Mouse (Mus musculus): ENCODE measurements around the gene Lgals8. TPM values are rescaled to one million over a fixed set of nuclear protein-coding genes. Genes with fewer than 3 reads are reported as not detected.
A peak's percentile ranks its signal among the peaks of the same experiment; 100 is the strongest.
"Not testable (repeated sequence)": the region's sequence is repeated elsewhere in the genome, so short reads cannot be mapped to it uniquely, and the experiment has no call there.

Gene Lgals8
- polyA plus RNA-seq, 1 experiment from 2014 or later, result 28.5 TPM

DNA sequence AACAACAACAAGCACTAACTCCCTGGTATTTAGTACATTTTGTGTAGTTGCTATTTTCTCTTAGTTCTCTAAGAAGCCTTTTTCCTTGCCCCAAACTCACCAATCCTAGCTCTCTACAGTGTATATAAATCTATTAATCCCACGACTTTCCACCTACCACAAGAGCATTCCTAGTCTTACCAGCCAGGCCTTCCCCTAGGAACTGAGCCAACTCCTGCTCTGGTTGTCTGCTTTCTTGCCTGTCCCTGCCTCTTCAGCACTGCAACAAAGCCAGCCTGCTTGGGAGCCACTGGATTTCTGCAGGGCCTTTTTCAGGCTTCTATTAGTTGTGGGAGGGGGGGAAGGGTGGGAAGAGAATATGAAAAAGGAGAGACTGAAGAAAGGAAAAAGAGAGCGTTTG, 20.5 kb upstream of the Lgals8 start:
- Histone ChIP-seq H3K36me3 (no peaks in the 10 kb centered on the region), H3K27me3 (replicated peaks) (no peaks in the 10 kb centered on the region), H3K4me1 (no peaks in the 10 kb centered on the region), H3K9me3 (no peaks in the 10 kb centered on the region), H3K4me2 (no peak overlapping the region), H3K9ac (no peak overlapping the region), H3K4me3 (replicated peaks) (no peak overlapping the region), H3K27ac (peak overlapping the region; percentile 6; the same call in 1 of the 2 replicates)
- ATAC-seq (ENCODE audit: insufficient read depth, low FRiP score, low read depth), result no peak; the same call in 1 of the 2 replicates
- 48% methylated on average over 2 of the region's 2 CpGs for WGBS

DNA sequence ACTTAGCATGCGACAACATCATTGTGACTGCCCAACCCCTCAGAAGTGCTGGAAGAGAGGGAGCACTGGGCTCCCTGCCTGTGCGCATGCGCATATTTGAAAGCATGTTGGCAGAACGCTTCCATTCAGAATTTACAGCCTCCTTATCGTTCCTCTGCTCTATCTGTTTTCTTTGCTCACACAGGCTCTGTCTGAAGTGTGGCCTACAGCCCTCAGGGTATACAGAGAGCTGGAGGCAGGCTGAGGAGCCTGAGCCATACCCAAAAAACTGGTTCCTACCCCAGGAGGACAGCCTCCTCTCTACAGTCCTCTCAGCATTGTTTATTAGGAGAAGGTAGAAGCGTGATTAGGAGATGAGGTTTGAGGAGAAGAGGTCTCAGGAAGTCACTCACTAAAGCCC, 15.1 kb upstream of the Lgals8 start:
- Histone ChIP-seq H3K27me3 (replicated peaks) (no peaks in the 10 kb centered on the region), H3K4me3 (replicated peaks) (no peak overlapping the region), H3K9me3 (no peaks in the 10 kb centered on the region), H3K4me2 (no peak overlapping the region), H3K27ac (no peak overlapping the region), H3K9ac (no peak overlapping the region), H3K4me1 (no peaks in the 10 kb centered on the region), H3K36me3 (no peaks in the 10 kb centered on the region)
- ATAC-seq (ENCODE audit: insufficient read depth, low FRiP score, low read depth), result peak; percentile 57; the same call in 1 of the 2 replicates
- 75% methylated on average over 6 of the region's 6 CpGs for whole genome bisulfite sequencing

DNA sequence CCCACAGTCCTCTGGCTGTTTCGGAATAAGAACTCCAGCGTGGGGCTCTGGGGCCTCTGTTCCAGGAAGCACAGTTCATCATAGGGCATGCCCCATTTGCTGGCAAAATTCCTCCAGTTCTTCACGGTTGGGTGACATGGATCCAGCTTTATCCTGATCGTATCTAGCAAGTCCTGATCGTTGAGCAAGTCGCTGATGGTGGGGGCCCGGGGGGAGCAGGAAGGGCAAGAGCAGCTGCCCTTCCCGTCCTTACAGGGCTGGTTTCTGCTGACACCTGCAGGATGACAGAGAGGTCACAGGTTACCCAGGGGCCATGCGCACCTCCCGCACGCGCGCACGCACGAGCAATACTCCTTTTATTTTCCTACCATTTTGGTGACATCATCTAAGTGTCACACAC, 13.6 kb upstream of the Lgals8 start:
- Histone ChIP-seq H3K27ac (no peak overlapping the region), H3K9me3 (no peaks in the 10 kb centered on the region), H3K4me3 (replicated peaks) (no peak overlapping the region), H3K4me1 (no peaks in the 10 kb centered on the region), H3K36me3 (no peaks in the 10 kb centered on the region), H3K4me2 (no peak overlapping the region), H3K9ac (no peak overlapping the region), H3K27me3 (replicated peaks) (no peaks in the 10 kb centered on the region)
- ATAC-seq (ENCODE audit: insufficient read depth, low FRiP score, low read depth), result no peak
- WGBS, result 84% methylated on average over 15 of the region's 15 CpGs

DNA sequence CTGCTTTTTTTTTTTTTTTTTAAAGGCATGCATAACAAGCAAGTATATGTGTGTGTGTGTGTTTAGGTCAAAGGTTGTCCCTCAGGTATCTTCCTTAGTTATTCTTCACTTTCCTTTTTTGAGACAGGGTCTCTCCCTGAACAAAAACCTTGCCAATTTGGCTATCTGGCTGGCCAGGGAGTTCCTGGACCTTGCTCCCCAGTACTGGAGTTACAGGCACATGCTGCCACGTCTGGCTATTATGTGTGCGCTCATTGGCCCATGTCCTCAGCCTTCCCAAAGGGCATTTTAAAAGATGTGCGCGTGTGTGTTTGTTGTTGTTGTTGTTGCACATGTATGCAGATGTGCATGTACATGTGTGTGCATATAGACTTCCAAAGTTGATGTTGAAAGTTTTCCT, 12.1 kb upstream of the Lgals8 start:
- Histone ChIP-seq H3K9me3 (no peaks in the 10 kb centered on the region), H3K27me3 (replicated peaks) (no peaks in the 10 kb centered on the region), H3K9ac (no peak overlapping the region), H3K4me1 (no peaks in the 10 kb centered on the region), H3K27ac (no peak overlapping the region), H3K36me3 (no peaks in the 10 kb centered on the region), H3K4me3 (replicated peaks) (no peak overlapping the region), H3K4me2 (no peak overlapping the region)
- WGBS, result 90% methylated on average over 4 of the region's 4 CpGs
- ATAC-seq (ENCODE audit: insufficient read depth, low FRiP score, low read depth), result no peak

DNA sequence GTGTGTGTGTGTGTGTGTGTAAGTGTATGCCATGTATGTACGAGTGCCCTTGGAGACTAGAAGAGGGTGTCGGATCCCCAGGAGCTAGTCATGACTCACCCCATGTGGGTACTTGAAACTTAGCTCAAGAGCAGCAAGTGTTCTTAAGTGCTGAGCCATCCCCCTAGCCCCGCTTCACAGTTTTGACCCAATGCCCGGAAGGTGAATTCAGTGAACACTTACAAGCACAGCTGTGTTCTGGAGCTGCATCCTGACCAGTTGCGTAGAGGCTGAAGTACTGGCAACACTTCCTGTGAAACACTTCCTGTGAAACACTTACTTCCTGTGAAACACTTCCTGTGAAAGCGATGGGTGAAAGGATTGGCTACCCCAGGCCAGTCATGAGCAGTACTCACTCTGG, 10.5 kb upstream of the Lgals8 start:
- no peak for ATAC-seq (ENCODE audit: insufficient read depth, low FRiP score, low read depth)
- Histone ChIP-seq H3K9ac (no peak overlapping the region), H3K36me3 (no peaks in the 10 kb centered on the region), H3K4me3 (replicated peaks) (no peak overlapping the region), H3K4me1 (no peaks in the 10 kb centered on the region), H3K4me2 (no peak overlapping the region), H3K27me3 (replicated peaks) (no peaks in the 10 kb centered on the region), H3K27ac (no peak overlapping the region), H3K9me3 (no peaks in the 10 kb centered on the region)
- 84% methylated on average over 6 of the region's 6 CpGs for WGBS

DNA sequence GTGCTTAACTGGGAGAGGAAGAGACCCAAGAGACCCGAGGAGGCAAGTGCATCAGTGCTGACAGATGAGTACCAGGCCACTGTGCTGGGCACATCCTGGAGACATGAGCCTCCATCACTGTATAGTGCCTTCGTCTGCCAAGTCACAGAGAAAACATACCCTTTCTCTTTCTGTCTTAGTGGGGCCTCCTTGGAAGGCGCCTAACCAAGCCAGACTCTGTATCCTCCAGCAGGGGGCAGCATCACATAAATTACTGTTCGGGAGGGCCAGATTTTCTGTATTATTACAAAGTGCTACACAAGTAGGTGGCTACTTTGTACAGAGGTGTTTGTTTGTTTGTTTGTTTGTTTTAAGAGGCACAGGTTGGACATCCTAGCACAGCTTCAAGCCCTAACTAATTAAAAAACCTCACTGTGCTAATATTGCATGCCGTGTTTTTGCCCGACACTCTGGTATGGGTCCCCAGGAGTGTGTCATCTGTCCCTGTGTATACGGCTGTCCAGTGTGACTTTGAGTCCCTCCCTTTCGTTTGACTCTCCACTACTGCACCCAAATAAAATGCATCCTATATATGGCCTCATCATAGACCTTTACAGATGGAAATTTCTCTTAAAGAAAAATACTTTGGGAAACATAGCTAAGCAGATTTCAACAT, 9.1 kb upstream of the Lgals8 start:
- Histone ChIP-seq H3K27ac (no peak overlapping the region), H3K4me1 (no peaks in the 10 kb centered on the region), H3K27me3 (replicated peaks) (no peaks in the 10 kb centered on the region), H3K9me3 (no peaks in the 10 kb centered on the region), H3K36me3 (no peaks in the 10 kb centered on the region), H3K4me3 (replicated peaks) (no peak overlapping the region), H3K4me2 (no peak overlapping the region), H3K9ac (no peak overlapping the region)
- ATAC-seq (ENCODE audit: insufficient read depth, low FRiP score, low read depth), result peak; percentile 47
- 33% methylated on average over 8 of the region's 8 CpGs for WGBS

DNA sequence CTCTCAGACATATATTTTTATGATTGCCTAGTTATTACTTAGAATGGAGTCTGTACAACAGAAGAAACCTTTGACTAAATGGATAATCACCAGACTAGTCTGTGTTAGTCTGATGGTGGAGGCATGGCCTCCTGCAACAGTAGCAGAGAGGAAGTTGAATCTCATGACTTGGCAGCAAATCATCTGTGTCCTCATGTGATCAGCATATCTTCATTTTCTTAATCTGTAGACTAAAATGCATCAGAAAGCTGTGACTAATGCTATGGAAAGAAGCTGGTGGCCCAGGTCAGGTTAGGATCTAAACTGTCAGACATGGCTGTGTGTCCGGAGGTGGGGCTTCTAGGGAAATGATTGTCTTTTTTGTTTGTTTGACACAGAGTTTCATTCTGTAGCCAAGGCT, 3.7 kb upstream of the Lgals8 start:
- Histone ChIP-seq H3K9ac (no peak overlapping the region), H3K4me1 (no peaks in the 10 kb centered on the region), H3K27me3 (replicated peaks) (no peaks in the 10 kb centered on the region), H3K36me3 (no peaks in the 10 kb centered on the region), H3K27ac (no peak overlapping the region), H3K9me3 (no peaks in the 10 kb centered on the region), H3K4me2 (no peak overlapping the region), H3K4me3 (replicated peaks) (no peak overlapping the region)
- no peak for ATAC-seq (ENCODE audit: insufficient read depth, low FRiP score, low read depth)
- 84% methylated on average over 1 of the region's 1 CpGs for WGBS

DNA sequence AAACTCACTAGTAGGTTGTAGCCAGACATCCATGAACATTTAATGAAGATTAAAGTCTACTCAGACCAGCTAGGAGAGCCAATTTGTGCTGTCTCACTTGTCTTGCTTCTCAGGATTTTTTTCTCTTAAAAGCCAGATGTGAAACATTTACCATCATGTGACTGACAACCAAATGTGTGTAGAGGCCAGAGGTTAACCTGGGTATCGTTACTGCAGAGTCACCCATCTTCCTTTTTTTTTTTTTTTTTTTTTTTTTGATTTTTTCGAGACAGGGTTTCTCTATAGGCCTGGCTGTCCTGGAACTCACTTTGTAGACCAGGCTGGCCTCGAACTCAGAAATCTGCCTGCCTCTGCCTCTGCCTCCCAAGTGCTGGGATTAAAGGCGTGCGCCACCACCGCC, 585 bp downstream of the Lgals8 start:
- H3K9me3 ChIP-seq; H3K4me3 ChIP-seq (replicated peaks); H3K9ac ChIP-seq; H3K4me1 ChIP-seq; H3K4me2 ChIP-seq; H3K36me3 ChIP-seq; H3K27ac ChIP-seq; ATAC-seq (ENCODE audit: insufficient read depth, low FRiP score, low read depth); H3K27me3 ChIP-seq (replicated peaks): not testable (repeated sequence)
- WGBS, result 70% methylated on average over 6 of the region's 6 CpGs

DNA sequence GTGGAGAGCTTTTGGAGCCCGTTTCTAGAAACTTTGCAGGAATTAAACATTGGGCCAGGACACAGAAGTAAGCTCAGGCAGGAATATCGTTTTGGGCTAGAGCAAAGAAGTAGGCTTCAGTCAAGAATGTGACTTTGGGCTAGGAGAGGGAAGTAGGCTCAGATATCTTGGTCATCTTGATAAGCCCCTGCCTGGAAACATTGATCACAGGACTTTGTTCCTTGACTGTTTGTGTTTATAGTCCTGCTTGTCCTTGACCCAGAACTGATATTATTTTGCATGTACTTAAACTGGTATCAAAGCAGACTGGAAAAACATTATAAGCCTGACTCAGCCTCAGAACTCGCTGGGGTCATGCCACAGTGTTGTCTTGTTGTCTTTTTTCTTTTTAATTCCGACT, 2.1 kb downstream of the Lgals8 start:
- Histone ChIP-seq H3K36me3 (no peaks in the 10 kb centered on the region), H3K4me3 (replicated peaks) (no peak overlapping the region), H3K27ac (no peak overlapping the region), H3K4me1 (no peaks in the 10 kb centered on the region), H3K9ac (no peak overlapping the region), H3K9me3 (no peaks in the 10 kb centered on the region), H3K27me3 (replicated peaks) (no peaks in the 10 kb centered on the region), H3K4me2 (no peak overlapping the region)
- no peak for ATAC-seq (ENCODE audit: insufficient read depth, low FRiP score, low read depth)
- WGBS, result 76% methylated on average over 4 of the region's 4 CpGs

DNA sequence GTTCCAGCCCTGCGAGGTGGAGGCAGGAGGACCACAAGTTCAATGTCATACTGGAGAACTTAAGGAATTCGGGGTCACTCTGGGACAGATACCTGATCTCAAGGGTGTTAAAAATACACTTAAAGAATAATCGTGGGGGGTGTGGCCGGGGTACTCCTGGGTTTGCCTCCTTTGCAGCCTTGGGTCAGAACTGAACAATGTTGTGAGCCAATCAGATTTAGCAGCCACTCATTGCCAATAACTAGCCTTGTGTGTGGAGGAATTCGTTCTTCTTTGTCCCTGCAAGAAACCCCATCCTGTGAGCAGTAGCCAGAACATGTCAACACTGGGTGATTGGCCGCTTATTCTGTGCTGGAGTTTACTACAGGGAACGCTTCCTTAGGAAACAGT, 3.0 kb downstream of the Lgals8 start:
- Histone ChIP-seq H3K27me3 (replicated peaks) (no peaks in the 10 kb centered on the region), H3K36me3 (no peaks in the 10 kb centered on the region), H3K4me2 (peak overlapping the region; percentile 61), H3K9ac (no peak overlapping the region; the same call in 1 of the 2 replicates), H3K4me3 (replicated peaks) (peak overlapping the region; percentile 73), H3K9me3 (no peaks in the 10 kb centered on the region), H3K4me1 (no peaks in the 10 kb centered on the region), H3K27ac (peak overlapping the region; percentile 33; the same call in 1 of the 2 replicates)
- ATAC-seq (ENCODE audit: insufficient read depth, low FRiP score, low read depth), result peak; percentile 38; the same call in 1 of the 2 replicates
- 1% methylated on average over 7 of the region's 7 CpGs for WGBS

DNA sequence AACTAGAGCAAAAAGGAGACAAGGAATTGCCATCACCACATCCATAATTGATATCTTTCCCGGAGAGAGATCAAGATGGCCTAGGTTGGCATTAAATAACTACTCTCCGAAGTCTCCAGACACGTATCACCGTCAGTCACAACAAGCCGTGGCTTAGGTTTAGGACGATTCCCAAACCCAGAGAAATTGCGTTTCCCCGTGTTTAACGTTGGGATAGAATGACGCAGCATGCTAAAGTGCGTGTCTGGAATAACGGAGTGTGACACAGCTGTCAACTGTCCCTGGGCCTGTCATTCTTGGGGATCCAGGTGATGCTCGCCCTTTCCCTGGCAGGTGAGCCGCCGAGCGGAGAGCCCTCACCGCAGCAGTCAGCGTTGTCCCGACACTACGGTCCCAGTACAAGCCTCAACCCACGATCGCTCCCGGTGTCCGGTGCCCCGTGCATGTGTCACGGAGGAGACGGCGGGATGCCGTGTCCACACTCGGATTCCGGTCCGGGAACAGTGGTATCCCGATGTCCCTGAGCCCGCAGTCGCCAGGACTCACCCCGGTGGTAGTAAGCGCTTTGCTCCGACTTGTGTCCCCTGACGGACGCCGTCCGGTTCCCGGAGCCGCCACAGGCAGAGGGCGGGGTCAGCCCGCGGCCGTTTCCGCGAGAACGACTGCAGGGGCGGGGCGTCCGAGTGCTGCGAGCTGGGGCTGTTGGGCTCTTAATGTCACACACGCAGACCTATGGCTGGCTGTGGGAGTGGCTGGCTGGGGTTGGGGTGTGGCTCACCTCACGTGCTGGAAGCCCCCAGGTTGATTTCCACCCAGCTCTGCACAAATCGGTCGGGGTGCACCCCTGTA, 3.6 kb downstream of the Lgals8 start:
- peak overlapping the region; percentile 73 for H3K4me3 ChIP-seq (replicated peaks)
- H3K4me1 ChIP-seq, result no peaks in the 10 kb centered on the region
- under 1% methylated on average over 59 of the region's 59 CpGs for WGBS

DNA sequence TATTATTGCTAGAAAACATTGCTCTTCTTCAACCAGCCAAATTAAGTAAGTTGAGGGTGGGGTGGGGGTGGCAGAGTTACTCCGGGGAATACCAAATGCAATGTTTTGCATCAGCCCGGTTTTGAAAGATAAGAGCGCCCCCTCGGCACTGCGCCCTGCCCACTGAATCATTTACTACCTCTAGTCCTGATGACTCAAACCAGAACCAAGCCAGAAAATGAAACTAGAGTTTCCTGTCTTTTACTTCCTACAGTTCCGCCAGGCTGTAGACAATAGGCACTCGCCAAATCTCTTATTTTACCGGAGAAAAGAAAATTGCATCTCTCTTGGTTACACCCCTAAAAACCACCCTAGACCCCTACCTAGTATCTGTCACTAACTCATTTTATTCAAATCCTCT, 4.3 kb downstream of the Lgals8 start:
- Histone ChIP-seq H3K36me3 (no peaks in the 10 kb centered on the region), H3K9ac (peak overlapping the region; percentile 58; the same call in 1 of the 2 replicates), H3K27me3 (replicated peaks) (no peaks in the 10 kb centered on the region), H3K4me2 (peak overlapping the region; percentile 61), H3K4me1 (no peaks in the 10 kb centered on the region), H3K9me3 (no peaks in the 10 kb centered on the region), H3K4me3 (replicated peaks) (peak overlapping the region; percentile 73), H3K27ac (peak overlapping the region; percentile 77)
- ATAC-seq (ENCODE audit: insufficient read depth, low FRiP score, low read depth), result 0 out of 2 replicates have a peak, but pooled peaks have one; percentile 21
- 3% methylated on average over 8 of the region's 8 CpGs for WGBS

More for the DNA sequence above, 3.6 kb downstream of the Lgals8 start:
- H3K27me3 ChIP-seq (replicated peaks), result no peaks in the 10 kb centered on the region
- H3K9ac ChIP-seq, result peak overlapping the region; percentile 58
- no peaks in the 10 kb centered on the region for H3K9me3 ChIP-seq
- H3K27ac ChIP-seq, result peak overlapping the region; percentile 77
- H3K4me2 ChIP-seq, result peak overlapping the region; percentile 61
- peak; percentile 96 for ATAC-seq (ENCODE audit: insufficient read depth, low FRiP score, low read depth)
- H3K36me3 ChIP-seq, result no peaks in the 10 kb centered on the region

All from stomach, embryonic 15.5 days (tissue).